Mouse (Mus musculus) hindbrain, embryonic 14.5 days (tissue): ENCODE data around the gene Sema6b. TPM values are rescaled to one million over a fixed set of nuclear protein-coding genes. Genes with fewer than 3 reads are reported as not detected.
"Not testable (repeated sequence)": the region's sequence is repeated elsewhere in the genome, so short reads cannot be mapped to it uniquely, and the experiment has no call there.

Source experiments
- ATAC-seq: fragments of 200-750 bp; cut with Nextera tagmentation; 2 replicates; pipeline ENCODE4 v1.8.0; 2017; ENCODE audit warnings: moderate number of reproducible peaks, mild to moderate bottlenecking, moderate TSS enrichment, moderate library complexity; ENCODE audit not compliant: low FRiP score
- DNase-seq: peaks from one replicate; pipeline ENCODE4 v3.0.0-alpha.2; 2015; ENCODE audit warnings: low spot score
- H3K27ac ChIP-seq: fragments of 300-500 bp; sonication (generic); 2 replicates; pipeline ENCODE4 v1.5.1; 2014; ENCODE audit warnings: mild to moderate bottlenecking, moderate library complexity
- H3K27me3 ChIP-seq: fragments of 300-500 bp; sonication (generic); 2 replicates; pipeline ENCODE4 v1.6.1; 2014; ENCODE audit warnings: mild to moderate bottlenecking, low read length, mixed read lengths; ENCODE audit not compliant: control insufficient read depth, insufficient read depth
- H3K36me3 ChIP-seq: fragments of 300-500 bp; sonication (generic); replicated peaks from 2 replicates; pipeline ENCODE4 v1.6.1; 2014; ENCODE audit not compliant: control insufficient read depth, insufficient read depth
- H3K4me1 ChIP-seq: fragments of 300-500 bp; sonication (generic); replicated peaks from 2 replicates; pipeline ENCODE4 v1.6.1; 2014; ENCODE audit warnings: antibody characterized with exemption, low read length, mixed read lengths; ENCODE audit not compliant: control insufficient read depth, insufficient read depth
- H3K4me2 ChIP-seq: fragments of 300-500 bp; sonication (generic); replicated peaks from 2 replicates; pipeline ENCODE4 v1.6.1; 2014; ENCODE audit warnings: mild to moderate bottlenecking, moderate library complexity
- H3K4me3 ChIP-seq: fragments of 300-500 bp; sonication (generic); replicated peaks from 2 replicates; pipeline ENCODE4 v1.5.1; 2014; ENCODE audit warnings: mild to moderate bottlenecking, low read length
- H3K9ac ChIP-seq: fragments of 300-500 bp; sonication (generic); 2 replicates; pipeline ENCODE4 v1.6.1; 2014
- H3K9me3 ChIP-seq: fragments of 300-500 bp; sonication (generic); 2 replicates; pipeline ENCODE4 v1.6.1; 2016; ENCODE audit warnings: low read length; ENCODE audit not compliant: control insufficient read depth
- WGBS: fragments of 180-500 bp; shearing (Covaris S2); extraction: QIAGEN DNeasy Blood & Tissue Kit; methylation state at CpG from one replicate; pipeline ENCODE4 v1.1.7; 2014; 5-methylcytosine and 5-hydroxymethylcytosine counted together
- polyA plus RNA-seq: library from polyadenylated mRNA; unstranded; fragments of >200 nt; fragmentation: Nextera tagmentation; extraction: Ambion mirVana; gene quantifications from 2 replicates; pipeline ENCODE4 v1.2.1, GENCODE M21; 2014

Sema6b gene
- polyA plus RNA-seq, 1 experiment from 2014 or later, result 18.3 TPM

DNA sequence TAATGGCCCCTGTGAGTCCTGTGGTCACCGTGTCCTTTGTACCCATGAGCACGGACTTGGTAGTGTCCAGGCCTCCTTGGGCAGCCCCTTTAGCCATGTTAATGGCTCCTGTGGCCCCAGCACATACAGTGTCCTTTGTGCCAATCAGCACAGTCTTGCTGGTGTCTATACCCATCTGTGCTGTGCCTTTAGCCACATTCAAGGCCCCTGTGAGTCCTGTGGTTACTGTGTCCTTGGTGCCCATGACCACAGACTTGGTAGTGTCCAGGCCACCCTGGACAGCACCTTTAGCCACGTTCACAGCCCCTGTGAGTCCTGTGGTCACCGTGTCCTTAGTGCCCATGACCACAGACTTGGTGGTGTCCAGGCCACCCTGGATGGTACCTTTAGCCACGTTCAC is 35.3 kb downstream of the Sema6b start:
- not testable (repeated sequence) for DNase-seq, H3K9me3 ChIP-seq, H3K27me3 ChIP-seq, H3K4me1 ChIP-seq, ATAC-seq, H3K9ac ChIP-seq, H3K4me2 ChIP-seq, H3K27ac ChIP-seq, H3K4me3 ChIP-seq
- peaks cover 39% of the 10 kb centered on the region for H3K36me3 ChIP-seq
- 92% methylated on average over 2 of the region's 5 CpGs for WGBS

DNA sequence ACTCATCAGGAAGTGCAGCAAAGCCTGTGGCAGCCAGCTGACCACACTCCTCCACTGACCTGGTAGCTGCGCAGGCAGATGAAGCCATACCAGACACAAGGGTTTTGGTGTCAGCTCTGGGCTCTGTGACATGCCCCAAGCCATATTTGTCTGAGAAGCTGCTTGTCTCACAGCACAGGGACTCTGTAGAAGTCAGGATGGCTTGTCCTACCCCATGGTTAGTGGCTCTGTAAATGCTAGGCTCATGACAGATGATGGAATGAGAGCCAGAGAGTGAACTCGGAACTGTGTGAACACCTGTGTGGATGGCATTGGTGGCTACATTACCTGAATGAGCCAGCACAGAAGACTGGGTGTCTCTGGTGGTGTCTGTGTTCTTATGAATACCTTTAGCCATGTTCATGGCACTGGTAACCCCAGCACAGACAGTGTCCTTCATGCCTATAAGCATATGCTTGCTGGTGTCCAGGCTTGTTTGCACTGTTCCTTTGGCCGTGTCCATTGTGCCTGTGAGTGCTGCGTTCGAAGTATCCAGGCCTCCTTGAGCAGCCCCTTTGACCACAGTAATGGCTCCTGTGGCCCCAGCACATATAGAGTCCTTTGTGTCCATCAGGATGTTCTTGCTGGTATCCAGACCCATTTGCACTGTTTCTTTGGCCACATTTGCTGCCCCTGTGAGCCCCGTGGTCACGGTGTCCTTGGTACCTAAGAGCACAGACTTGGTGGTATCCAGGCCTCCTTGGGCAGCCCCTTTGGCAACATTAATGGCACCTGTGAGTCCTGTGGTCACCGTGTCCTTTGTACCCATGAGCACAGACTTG is 36.5 kb downstream of the Sema6b start:
- DNase-seq (no peak), ATAC-seq (no peak)
- no peak overlapping the region for H3K27ac ChIP-seq
- 97% methylated on average over 8 of the region's 8 CpGs for WGBS
- no peaks in the 10 kb centered on the region for H3K9me3 ChIP-seq
- no peak overlapping the region for H3K4me2 ChIP-seq
- H3K4me3 ChIP-seq, result no peak overlapping the region
- H3K36me3 ChIP-seq, result peaks cover 51% of the 10 kb centered on the region
- no peaks in the 10 kb centered on the region for H3K27me3 ChIP-seq
- H3K4me1 ChIP-seq, result no peaks in the 10 kb centered on the region
- no peak overlapping the region for H3K9ac ChIP-seq

DNA sequence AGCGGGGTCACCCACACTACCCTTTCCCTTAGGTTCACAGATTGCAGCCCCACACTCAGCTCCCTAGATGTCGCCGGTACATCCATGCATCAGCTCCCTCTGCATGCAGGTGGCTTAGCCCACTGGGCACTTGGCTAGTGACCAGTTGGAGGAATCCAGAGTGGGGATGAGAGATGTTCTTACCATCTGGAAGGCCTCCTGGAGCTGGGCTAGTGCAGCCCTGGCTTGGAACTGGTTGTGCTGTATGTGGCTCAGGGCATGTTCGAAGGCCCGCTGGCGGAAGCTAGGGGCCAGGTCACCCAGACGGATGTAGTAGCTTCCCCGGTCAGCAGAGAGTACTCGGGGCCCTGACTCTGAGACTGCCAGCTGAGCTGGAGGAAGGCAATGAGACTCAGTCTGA is 37.2 kb downstream of the Sema6b start:
- Histone ChIP-seq H3K4me3 (no peak overlapping the region), H3K4me2 (no peak overlapping the region), H3K36me3 (peaks cover 58% of the 10 kb centered on the region), H3K27me3 (no peaks in the 10 kb centered on the region), H3K9ac (no peak overlapping the region), H3K27ac (no peak overlapping the region), H3K9me3 (no peaks in the 10 kb centered on the region), H3K4me1 (no peaks in the 10 kb centered on the region)
- DNase-seq (no peak), ATAC-seq (no peak)
- WGBS, result 95% methylated on average over 9 of the region's 9 CpGs

DNA sequence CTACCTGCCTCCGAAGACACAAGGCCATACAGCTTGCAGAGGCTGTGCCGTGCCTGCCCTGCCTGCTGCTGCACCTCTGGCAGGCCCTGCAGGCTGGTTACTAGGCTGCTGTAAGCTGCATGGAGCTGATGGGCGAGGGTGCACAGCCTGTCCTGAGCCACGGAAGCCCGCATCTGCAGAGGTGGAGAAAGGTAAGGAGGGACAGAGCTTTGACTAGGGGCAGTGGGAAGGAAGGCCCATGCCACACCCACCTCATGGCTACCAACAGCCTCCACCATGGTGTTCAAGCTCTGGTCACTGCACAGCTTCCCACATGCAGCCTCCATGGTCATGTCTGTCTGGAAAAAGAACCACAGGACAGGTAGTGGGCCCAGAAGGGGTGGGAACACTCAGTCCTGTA is 38.0 kb downstream of the Sema6b start:
- Histone ChIP-seq H3K9ac (no peak overlapping the region), H3K9me3 (no peaks in the 10 kb centered on the region), H3K27me3 (no peaks in the 10 kb centered on the region), H3K4me3 (no peak overlapping the region), H3K36me3 (peaks cover 66% of the 10 kb centered on the region), H3K4me2 (no peak overlapping the region), H3K27ac (no peak overlapping the region), H3K4me1 (no peaks in the 10 kb centered on the region)
- DNase-seq (no peak), ATAC-seq (no peak)
- WGBS, result 98% methylated on average over 5 of the region's 5 CpGs

DNA sequence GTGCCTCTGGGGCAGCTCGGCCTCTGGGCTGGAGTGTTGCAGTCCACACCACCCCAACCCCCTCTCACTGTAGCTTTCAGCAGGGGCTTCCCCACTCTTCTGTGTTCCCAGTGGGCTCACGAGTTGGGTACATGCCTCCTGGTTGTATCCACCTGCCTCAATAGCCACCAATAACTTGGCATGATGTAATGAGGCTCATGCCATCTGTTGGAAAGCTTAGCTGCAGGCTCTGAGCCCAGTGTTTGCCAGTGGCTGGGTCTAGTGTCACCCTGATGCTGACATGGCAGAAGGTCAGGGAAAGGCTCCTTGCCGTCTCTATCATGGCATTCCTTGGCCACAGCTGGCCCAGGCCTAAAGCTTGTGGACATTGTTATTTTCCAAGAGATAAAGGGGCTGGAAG is 39.3 kb downstream of the Sema6b start:
- DNase-seq, result no peak
- no peaks in the 10 kb centered on the region for H3K27me3 ChIP-seq
- H3K9ac ChIP-seq, result no peak overlapping the region
- no peak overlapping the region for H3K4me3 ChIP-seq
- no peaks in the 10 kb centered on the region for H3K4me1 ChIP-seq
- ATAC-seq, result no peak
- H3K9me3 ChIP-seq, result no peaks in the 10 kb centered on the region
- H3K4me2 ChIP-seq, result no peak overlapping the region
- H3K36me3 ChIP-seq, result peaks cover 79% of the 10 kb centered on the region
- WGBS, result 97% methylated on average over 3 of the region's 3 CpGs
- H3K27ac ChIP-seq, result no peak overlapping the region

DNA sequence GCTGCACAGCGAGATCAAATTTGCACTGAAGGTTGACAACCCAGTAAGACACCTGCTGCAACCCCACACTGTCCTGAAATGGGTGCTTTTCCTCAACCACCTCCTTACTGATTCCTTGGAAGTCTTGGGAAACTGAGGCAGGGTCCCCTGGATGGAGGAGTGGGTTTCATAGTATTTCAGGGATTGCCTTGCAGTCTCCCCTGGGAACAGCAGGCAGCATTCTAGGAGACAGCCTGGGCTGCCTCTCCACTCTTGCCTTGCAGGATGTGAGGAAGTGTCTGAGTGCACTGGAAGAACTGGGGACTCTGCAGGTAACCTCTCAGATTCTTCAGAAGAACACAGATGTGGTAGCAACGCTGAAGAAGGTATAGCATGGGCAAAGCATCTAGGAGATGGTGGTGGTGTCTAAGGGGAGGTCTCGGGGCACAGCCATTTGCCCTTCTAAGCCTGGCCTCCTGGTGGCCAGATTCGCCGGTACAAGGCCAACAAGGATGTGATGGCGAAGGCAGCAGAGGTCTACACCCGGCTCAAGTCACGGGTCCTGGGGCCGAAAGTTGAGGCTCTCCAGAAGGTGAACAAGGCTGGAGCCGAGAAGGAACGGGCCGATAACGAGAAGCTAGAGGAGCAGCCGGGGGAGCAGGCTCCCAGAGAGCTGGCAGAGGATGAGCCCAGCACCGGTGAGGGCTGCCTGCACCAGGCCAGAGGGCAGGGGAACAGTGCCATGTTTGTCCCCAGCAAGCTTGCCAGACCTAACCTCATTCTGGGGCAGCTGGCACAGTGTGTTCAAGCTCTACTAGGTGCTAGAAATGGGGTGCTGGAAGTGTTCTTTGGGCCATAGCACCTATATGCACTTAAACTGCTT is 41.2 kb downstream of the Sema6b start:
- H3K4me2 ChIP-seq, result no peak overlapping the region

DNA sequence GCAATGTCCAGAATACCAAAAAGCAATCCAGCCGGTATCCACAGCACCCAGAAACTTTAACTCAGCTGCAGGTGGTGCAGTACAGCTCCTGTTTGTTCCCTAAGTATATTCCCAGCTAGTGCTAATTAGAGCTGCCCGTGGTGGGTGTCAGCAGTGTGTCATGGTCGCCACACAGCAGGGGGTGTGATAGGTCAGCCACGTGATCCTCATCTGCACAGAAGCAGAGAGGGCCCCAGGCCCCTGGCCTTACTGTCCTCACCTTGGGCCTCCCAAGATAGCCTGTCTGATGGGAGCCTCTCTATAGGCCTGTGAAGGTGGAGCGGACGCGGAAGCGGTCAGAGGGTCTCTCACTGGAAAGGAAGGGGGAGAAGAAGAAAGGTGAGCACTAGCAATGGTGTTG is 42.0 kb downstream of the Sema6b start:
- 93% methylated on average over 8 of the region's 8 CpGs for WGBS
- Histone ChIP-seq H3K27ac (no peak overlapping the region), H3K36me3 (peaks cover 95% of the 10 kb centered on the region), H3K9me3 (no peaks in the 10 kb centered on the region), H3K9ac (no peak overlapping the region), H3K27me3 (no peaks in the 10 kb centered on the region), H3K4me2 (no peak overlapping the region), H3K4me1 (no peaks in the 10 kb centered on the region), H3K4me3 (no peak overlapping the region)
- ATAC-seq, result no peak
- DNase-seq, result no peak

More for the DNA sequence above, 41.2 kb downstream of the Sema6b start:
- H3K9ac ChIP-seq, result no peak overlapping the region
- no peak overlapping the region for H3K27ac ChIP-seq
- H3K4me1 ChIP-seq, result no peaks in the 10 kb centered on the region
- H3K4me3 ChIP-seq, result no peak overlapping the region
- 97% methylated on average over 15 of the region's 15 CpGs for WGBS
- H3K9me3 ChIP-seq, result no peaks in the 10 kb centered on the region
- no peak for ATAC-seq
- H3K36me3 ChIP-seq, result peaks cover 96% of the 10 kb centered on the region
- DNase-seq, result no peak
- no peaks in the 10 kb centered on the region for H3K27me3 ChIP-seq

DNA sequence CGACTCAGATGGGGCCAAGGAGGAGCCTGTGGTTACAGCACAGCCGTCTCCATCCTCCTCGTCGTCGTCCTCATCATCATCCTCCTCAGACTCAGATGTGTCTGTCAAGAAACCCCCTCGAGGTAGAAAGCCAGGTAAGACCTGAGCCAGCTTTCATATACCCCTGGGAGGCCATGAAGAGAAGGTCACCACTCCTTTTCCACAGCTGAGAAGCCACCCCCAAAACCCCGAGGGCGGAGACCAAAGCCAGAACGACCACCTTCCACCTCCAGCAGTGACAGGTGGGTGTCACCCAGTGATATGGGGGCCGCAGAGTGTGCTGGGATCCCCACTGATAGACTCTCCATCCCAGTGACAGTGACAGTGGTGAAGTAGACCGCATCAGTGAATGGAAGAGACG is 43.3 kb downstream of the Sema6b start:
- peaks cover 86% of the 10 kb centered on the region for H3K36me3 ChIP-seq
- no peak for ATAC-seq
- 88% methylated on average over 12 of the region's 12 CpGs for WGBS

DNA sequence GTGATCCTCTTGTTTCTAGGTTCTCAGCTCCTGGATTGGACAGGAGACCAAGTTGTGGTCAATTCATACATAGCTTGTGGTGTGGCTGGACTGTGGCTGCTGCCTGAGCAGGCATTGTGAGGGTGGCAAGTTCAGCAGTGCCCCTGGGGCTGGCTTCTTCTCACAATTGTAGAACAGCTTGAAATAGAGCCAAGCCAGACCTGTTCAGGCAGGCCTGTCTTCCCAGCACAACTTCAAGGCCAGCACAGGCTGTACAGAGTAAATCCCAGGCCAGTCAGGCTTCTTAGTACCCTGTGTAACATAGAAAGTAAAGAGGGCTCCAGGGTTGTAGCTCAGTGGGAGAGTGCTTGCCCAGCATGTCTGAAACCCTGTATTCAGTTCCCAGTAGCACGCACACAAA is 47.3 kb downstream of the Sema6b start:
- no peak for DNase-seq
- Histone ChIP-seq H3K4me3 (no peak overlapping the region), H3K9me3 (no peaks in the 10 kb centered on the region), H3K4me2 (no peak overlapping the region), H3K9ac (no peak overlapping the region), H3K27ac (no peak overlapping the region), H3K36me3 (peaks cover 70% of the 10 kb centered on the region), H3K27me3 (no peaks in the 10 kb centered on the region), H3K4me1 (no peaks in the 10 kb centered on the region)
- ATAC-seq, result no peak
- 90% methylated on average over 1 of the region's 1 CpGs for WGBS

More for the DNA sequence above, 43.3 kb downstream of the Sema6b start:
- no peak for DNase-seq
- H3K4me3 ChIP-seq, result no peak overlapping the region
- no peak overlapping the region for H3K27ac ChIP-seq
- H3K27me3 ChIP-seq, result no peaks in the 10 kb centered on the region
- H3K4me2 ChIP-seq, result no peak overlapping the region
- H3K4me1 ChIP-seq, result no peaks in the 10 kb centered on the region
- no peaks in the 10 kb centered on the region for H3K9me3 ChIP-seq
- H3K9ac ChIP-seq, result no peak overlapping the region
